In genomic region chr8:13120882-13121665, GRCm38 (mm10) we compare ENCODE assay signal across 16 mouse cellular contexts. TPM values are rescaled to one million over a fixed set of nuclear protein-coding genes. Genes with fewer than 3 reads are reported as not detected.
DNase-seq lines count a peak whose midpoint lies in the region; ATAC-seq and TF ChIP-seq lines count a peak whose summit lies in the region.
"Had no signal": no experiment of that assay in that cellular context is flagged by ENCODE, and none has a peak within 500 bp of the region (broad histone marks: within the 10 kb centered on the region; RNA-seq: fewer than 3 reads in every experiment).

No protein-coding gene starts in this region.

- 52% methylated on average over 7 of the region's 7 CpGs for WGBS in heart, embryonic 12.5 days
- WGBS in stomach, embryonic 15.5 days = 80% methylated on average over 7 of the region's 7 CpGs
- 77% methylated on average over 7 of the region's 7 CpGs for WGBS in stomach, postnatal 0 days
- WGBS in liver, embryonic 12.5 days (ENCODE audit: insufficient replicate concordance) = 37% methylated on average over 7 of the region's 7 CpGs

- no peak for TF ChIP-seq EP300 in stomach, postnatal 0 days (optimal IDR thresholded peaks at IDR 0.05)

- peaks cover 35% of the 10 kb centered on the region for H3K4me1 ChIP-seq in heart, embryonic 12.5 days (replicated peaks)
- no peaks in the 10 kb centered on the region for H3K4me1 ChIP-seq in stomach, embryonic 15.5 days
- no peaks in the 10 kb centered on the region for H3K4me1 ChIP-seq in stomach, postnatal 0 days (replicated peaks; ENCODE audit: control insufficient read depth, insufficient read depth)
- H3K4me1 ChIP-seq in liver, embryonic 12.5 days = peaks cover 59% of the 10 kb centered on the region
- H3K4me1 ChIP-seq: forebrain, embryonic 15.5 days; intestine, embryonic 15.5 days; midbrain, embryonic 13.5 days had no signal

- H3K9ac ChIP-seq in heart, embryonic 12.5 days = no peak overlapping the region
- no peak overlapping the region for H3K9ac ChIP-seq in stomach, embryonic 15.5 days
- H3K9ac ChIP-seq in stomach, postnatal 0 days (ENCODE audit: low read length) = no peak overlapping the region
- no peak overlapping the region; the same call in 1 of the 2 replicates for H3K9ac ChIP-seq in liver, embryonic 12.5 days
- H3K9ac ChIP-seq: forebrain, embryonic 15.5 days; intestine, embryonic 15.5 days; midbrain, embryonic 13.5 days had no signal

- ATAC-seq in heart, embryonic 12.5 days (ENCODE audit: insufficient number of reproducible peaks, low FRiP score) = peak; percentile 54; the same call in 1 of the 2 replicates
- peak; percentile 67 for ATAC-seq in stomach, embryonic 15.5 days (ENCODE audit: insufficient read depth, low FRiP score, low read depth)
- ATAC-seq in stomach, postnatal 0 days (ENCODE audit: low FRiP score, low TSS enrichment) = no peak
- ATAC-seq in liver, embryonic 12.5 days = peak; percentile 86
- peak; percentile 81 for ATAC-seq in megakaryocyte-erythroid progenitor cell, adult 5-6 weeks (replicated peaks; ENCODE audit: low FRiP score, low TSS enrichment, poor library complexity, severe bottlenecking)
- ATAC-seq: forebrain, embryonic 15.5 days; intestine, embryonic 15.5 days; midbrain, embryonic 13.5 days had no signal

- DNase-seq in heart, postnatal 36 days = no peak
- DNase-seq in stomach, postnatal 0 days (ENCODE audit: low spot score) = no peak
- no peak for DNase-seq in layer of hippocampus, adult 2 months (ENCODE audit: low spot score in 2 of 2)
- no peak for DNase-seq in frontal cortex, postnatal 25 days (ENCODE audit: low spot score in 2 of 2)
- DNase-seq: cerebellum, adult 8-10 months; embryo, embryonic 11 days; kidney, postnatal 14 days; lung, postnatal 10 days; spleen, adult 18-20 months had no signal

- no peaks in the 10 kb centered on the region for H3K27me3 ChIP-seq in heart, embryonic 12.5 days (replicated peaks)
- no peaks in the 10 kb centered on the region for H3K27me3 ChIP-seq in stomach, embryonic 15.5 days (replicated peaks)
- H3K27me3 ChIP-seq in stomach, postnatal 0 days (ENCODE audit: control insufficient read depth, insufficient read depth, low read length) = no peaks in the 10 kb centered on the region
- H3K27me3 ChIP-seq in liver, embryonic 12.5 days (replicated peaks) = no peaks in the 10 kb centered on the region
- H3K27me3 ChIP-seq: forebrain, embryonic 15.5 days; intestine, embryonic 15.5 days; midbrain, embryonic 13.5 days had no signal

- no peak overlapping the region for H3K4me3 ChIP-seq in heart, embryonic 12.5 days
- no peak overlapping the region for H3K4me3 ChIP-seq in stomach, embryonic 15.5 days (replicated peaks)
- no peak overlapping the region for H3K4me3 ChIP-seq in stomach, postnatal 0 days (ENCODE audit: low read depth, low read length)
- no peak overlapping the region for H3K4me3 ChIP-seq in liver, embryonic 12.5 days
- no peak overlapping the region for H3K4me3 ChIP-seq in layer of hippocampus, adult 2 months
- H3K4me3 ChIP-seq: forebrain, embryonic 15.5 days; intestine, embryonic 15.5 days; midbrain, embryonic 13.5 days had no signal

- TF ChIP-seq CTCF in stomach, postnatal 0 days (IDR thresholded peaks at IDR 0.05; ENCODE audit: low read depth) = no peak
- no peak for TF ChIP-seq CTCF in layer of hippocampus, adult 2 months (conservative IDR thresholded peaks at IDR 0.05)

- peaks cover 59% of the 10 kb centered on the region for H3K36me3 ChIP-seq in heart, embryonic 12.5 days
- peaks cover 32% of the 10 kb centered on the region for H3K36me3 ChIP-seq in stomach, embryonic 15.5 days
- H3K36me3 ChIP-seq in stomach, postnatal 0 days (ENCODE audit: control insufficient read depth, insufficient read depth, low read length) = peaks cover 23% of the 10 kb centered on the region
- peaks cover 86% of the 10 kb centered on the region for H3K36me3 ChIP-seq in liver, embryonic 12.5 days

- H3K4me2 ChIP-seq in heart, embryonic 12.5 days = no peak overlapping the region
- H3K4me2 ChIP-seq in stomach, embryonic 15.5 days = no peak overlapping the region
- no peak overlapping the region for H3K4me2 ChIP-seq in stomach, postnatal 0 days (replicated peaks; ENCODE audit: low read depth)
- H3K4me2 ChIP-seq in liver, embryonic 12.5 days = peak overlapping the region; percentile 37
- H3K4me2 ChIP-seq: forebrain, embryonic 15.5 days; intestine, embryonic 15.5 days; midbrain, embryonic 13.5 days had no signal

- peak overlapping the region; percentile 69 for H3K27ac ChIP-seq in heart, embryonic 12.5 days (ENCODE audit: poor library complexity, severe bottlenecking)
- H3K27ac ChIP-seq in stomach, embryonic 15.5 days = no peak overlapping the region
- no peak overlapping the region for H3K27ac ChIP-seq in stomach, postnatal 0 days (replicated peaks)
- H3K27ac ChIP-seq in liver, embryonic 12.5 days = peak overlapping the region; percentile 80
- no peak overlapping the region for H3K27ac ChIP-seq in layer of hippocampus, adult 2 months
- H3K27ac ChIP-seq: forebrain, embryonic 15.5 days; intestine, embryonic 15.5 days; midbrain, embryonic 13.5 days had no signal

- intact Hi-C loops in heart, postnatal 36 days (cut with DNase I) = loop anchor here (5.0 kb wide), 1 partner anchor 141 kb away; no protein-coding TSS in a partner anchor

- H3K9me3 ChIP-seq in heart, embryonic 12.5 days (replicated peaks) = no peaks in the 10 kb centered on the region
- H3K9me3 ChIP-seq in stomach, embryonic 15.5 days = no peaks in the 10 kb centered on the region
- H3K9me3 ChIP-seq in stomach, postnatal 0 days (ENCODE audit: control insufficient read depth, low read length) = no peaks in the 10 kb centered on the region
- H3K9me3 ChIP-seq in liver, embryonic 12.5 days (replicated peaks) = no peaks in the 10 kb centered on the region
- H3K9me3 ChIP-seq: forebrain, embryonic 15.5 days; intestine, embryonic 15.5 days; midbrain, embryonic 13.5 days had no signal

RNA-seq across cellular contexts. Expression of gene Cul4a, which starts 15.7 kb away (rescaled TPM):
- polyA plus RNA-seq in heart, embryonic 12.5 days (2016; fragmentation: Nextera tagmentation; extraction: Ambion mirVana) = 124 and 137 TPM in 2 replicates
- 10 to 100 TPM; 77.2 to 81.4 TPM for total RNA-seq in heart, postnatal 36 days (2021)
- polyA plus RNA-seq in stomach, embryonic 15.5 days (2015; fragmentation: Nextera tagmentation; extraction: Ambion mirVana) = 91.8 and 94.5 TPM in 2 replicates
- 47.1 and 52.6 TPM in 2 replicates for polyA plus RNA-seq in stomach, postnatal 0 days (2015; fragmentation: Nextera tagmentation; extraction: Ambion mirVana)
- 97.6 and 98.2 TPM in 2 replicates for polyA plus RNA-seq in liver, embryonic 12.5 days (2016; fragmentation: Nextera tagmentation; extraction: Ambion mirVana)
- total RNA-seq in megakaryocyte-erythroid progenitor cell, adult 5-6 weeks (2014; fragmentation: Nextera tagmentation) = 147 and 173 TPM in 2 replicates
- 156 and 175 TPM in 2 replicates for total RNA-seq in megakaryocyte-erythroid progenitor cell, adult 5-6 weeks (2017)
- total RNA-seq in layer of hippocampus, adult 2 months (2021) = 10 to 100 TPM; 60.1 to 60.8 TPM

RNA-seq across cellular contexts. Expression of gene Pcid2, which starts 15.8 kb away (rescaled TPM):
- polyA plus RNA-seq in heart, embryonic 12.5 days (2016; fragmentation: Nextera tagmentation; extraction: Ambion mirVana) = 29.3 and 29.5 TPM in 2 replicates
- 10 to 100 TPM in 1 of 2 experiments, 1 to 10 TPM in 1; 7.5 to 11.0 TPM for total RNA-seq in heart, postnatal 36 days (2021)
- polyA plus RNA-seq in stomach, embryonic 15.5 days (2015; fragmentation: Nextera tagmentation; extraction: Ambion mirVana) = 33.7 and 34.5 TPM in 2 replicates
- 13.9 and 15.1 TPM in 2 replicates for polyA plus RNA-seq in stomach, postnatal 0 days (2015; fragmentation: Nextera tagmentation; extraction: Ambion mirVana)
- 25.6 and 28.1 TPM in 2 replicates for polyA plus RNA-seq in liver, embryonic 12.5 days (2016; fragmentation: Nextera tagmentation; extraction: Ambion mirVana)
- 21.4 and 27.9 TPM in 2 replicates for total RNA-seq in megakaryocyte-erythroid progenitor cell, adult 5-6 weeks (2014; fragmentation: Nextera tagmentation)
- total RNA-seq in megakaryocyte-erythroid progenitor cell, adult 5-6 weeks (2017) = 10.1 and 26.9 TPM in 2 replicates
- total RNA-seq in layer of hippocampus, adult 2 months (2021) = 10 to 100 TPM; 28.2 to 30.7 TPM

RNA-seq across cellular contexts. Expression of gene Lamp1, which starts 37.9 kb away (rescaled TPM):
- polyA plus RNA-seq in heart, embryonic 12.5 days (2016; fragmentation: Nextera tagmentation; extraction: Ambion mirVana) = 364 and 372 TPM in 2 replicates
- 100 to 1,000 TPM; 403 to 406 TPM for total RNA-seq in heart, postnatal 36 days (2021)
- polyA plus RNA-seq in stomach, embryonic 15.5 days (2015; fragmentation: Nextera tagmentation; extraction: Ambion mirVana) = 295 and 327 TPM in 2 replicates
- 260 and 278 TPM in 2 replicates for polyA plus RNA-seq in stomach, postnatal 0 days (2015; fragmentation: Nextera tagmentation; extraction: Ambion mirVana)
- 199 and 203 TPM in 2 replicates for polyA plus RNA-seq in liver, embryonic 12.5 days (2016; fragmentation: Nextera tagmentation; extraction: Ambion mirVana)
- 102 and 143 TPM in 2 replicates for total RNA-seq in megakaryocyte-erythroid progenitor cell, adult 5-6 weeks (2014; fragmentation: Nextera tagmentation)
- total RNA-seq in megakaryocyte-erythroid progenitor cell, adult 5-6 weeks (2017) = 157 and 169 TPM in 2 replicates
- total RNA-seq in layer of hippocampus, adult 2 months (2021) = 100 to 1,000 TPM; 241 to 248 TPM

Comparison
In these comparisons a context has a peak if more than half of its experiments do, and no peak if none do; other contexts are left out.
1. H3K27ac ChIP-seq: peak in heart, embryonic 12.5 days (single experiment) and liver, embryonic 12.5 days (single experiment); none in stomach, embryonic 15.5 days (single experiment), stomach, postnatal 0 days (single experiment) and layer of hippocampus, adult 2 months (single experiment).